Mouse (Mus musculus) stomach, postnatal 0 days (tissue): ENCODE results near the gene Myh6. TPM values are rescaled to one million over a fixed set of nuclear protein-coding genes. Genes with fewer than 3 reads are reported as not detected.
"Not testable (repeated sequence)": the region's sequence is repeated elsewhere in the genome, so short reads cannot be mapped to it uniquely, and the experiment has no call there.

Experiments
- ATAC-seq: fragments of 200-750 bp; cut with Nextera tagmentation; 2 replicates; pipeline ENCODE4 v1.8.0; 2017; ENCODE audit not compliant: low FRiP score, low TSS enrichment
- DNase-seq: peaks from one replicate; pipeline ENCODE4 v3.0.0-alpha.2; 2016; ENCODE audit warnings: low spot score
- H3K27ac ChIP-seq: fragments of 300-500 bp; sonication (generic); replicated peaks from 2 replicates; pipeline ENCODE4 v1.5.1; 2014; ENCODE audit warnings: mild to moderate bottlenecking, control low read depth
- H3K27me3 ChIP-seq: fragments of 300-500 bp; sonication (generic); 2 replicates; pipeline ENCODE4 v1.6.1; 2014; ENCODE audit warnings: low read length; ENCODE audit not compliant: control insufficient read depth, insufficient read depth
- H3K36me3 ChIP-seq: fragments of 300-500 bp; sonication (generic); 2 replicates; pipeline ENCODE4 v1.6.1; 2014; ENCODE audit warnings: low read length, mixed read lengths; ENCODE audit not compliant: control insufficient read depth, insufficient read depth
- H3K4me1 ChIP-seq: fragments of 300-500 bp; sonication (generic); replicated peaks from 2 replicates; pipeline ENCODE4 v1.6.1; 2014; ENCODE audit warnings: antibody characterized with exemption; ENCODE audit not compliant: control insufficient read depth, insufficient read depth
- H3K4me2 ChIP-seq: fragments of 300-500 bp; sonication (generic); replicated peaks from 2 replicates; pipeline ENCODE4 v1.6.1; 2014; ENCODE audit warnings: low read depth, mild to moderate bottlenecking, control low read depth, moderate library complexity
- H3K4me3 ChIP-seq: fragments of 300-500 bp; sonication (generic); 2 replicates; pipeline ENCODE4 v1.5.1; 2014; ENCODE audit warnings: low read depth, low read length, control low read depth
- H3K9ac ChIP-seq: fragments of 300-500 bp; sonication (generic); 2 replicates; pipeline ENCODE4 v1.6.1; 2014; ENCODE audit warnings: mild to moderate bottlenecking, low read length, control low read depth, mixed read lengths
- H3K9me3 ChIP-seq: fragments of 300-500 bp; sonication (generic); 2 replicates; pipeline ENCODE4 v1.6.1; 2016; ENCODE audit warnings: low read length; ENCODE audit not compliant: control insufficient read depth
- CTCF ChIP-seq: IDR thresholded peaks from 2 replicates; pipeline ENCODE4 v1.5.1; 2016; ENCODE audit warnings: antibody characterized with exemption, low read depth, mild to moderate bottlenecking, moderate library complexity
- EP300 ChIP-seq: optimal IDR thresholded peaks from 2 replicates; pipeline ENCODE3; 2016; ENCODE audit warnings: antibody characterized with exemption
- WGBS: fragments of 180-500 bp; shearing (Covaris S2); extraction: QIAGEN DNeasy Blood & Tissue Kit; methylation state at CpG from one replicate; pipeline ENCODE4 v1.1.7; 2014; 5-methylcytosine and 5-hydroxymethylcytosine counted together
- polyA plus RNA-seq: library from polyadenylated mRNA; unstranded; fragments of >200 nt; fragmentation: Nextera tagmentation; extraction: Ambion mirVana; gene quantifications from 2 replicates; pipeline ENCODE4 v1.2.1, GENCODE M21; 2015

Gene Myh6
- polyA plus RNA-seq, 1 experiment from 2014 or later: 0.29 TPM

DNA sequence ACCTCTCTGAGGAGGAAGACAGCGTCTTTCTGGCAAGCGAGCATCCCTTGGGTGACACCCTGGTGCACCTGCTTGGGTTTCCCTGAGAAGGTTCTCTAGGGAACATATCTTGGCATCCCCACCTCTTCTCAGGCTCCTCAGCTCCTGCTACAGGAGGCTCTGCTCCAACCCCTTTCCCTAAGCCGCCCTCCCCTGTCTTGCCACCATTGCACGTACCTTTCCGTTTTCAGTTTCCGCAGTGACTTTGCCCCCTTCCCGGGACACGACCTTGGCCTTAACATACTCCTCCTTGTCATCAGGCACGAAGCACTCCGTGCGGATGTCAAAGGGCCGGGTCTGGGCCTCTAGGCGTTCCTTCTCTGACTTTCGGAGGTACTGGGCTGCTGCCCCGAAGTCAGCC, 1.7 kb downstream of the Myh6 start:
- H3K27me3 ChIP-seq: no peaks in the 10 kb centered on the region
- no peak overlapping the region for H3K4me3 ChIP-seq
- DNase-seq: no peak
- H3K9ac ChIP-seq: no peak overlapping the region; the same call in 1 of the 2 replicates
- 69% methylated on average over 15 of the region's 15 CpGs for WGBS
- no peaks in the 10 kb centered on the region for H3K36me3 ChIP-seq
- no peak for ATAC-seq
- H3K4me1 ChIP-seq: no peaks in the 10 kb centered on the region
- H3K4me2 ChIP-seq: no peak overlapping the region
- no peaks in the 10 kb centered on the region for H3K9me3 ChIP-seq
- no peak overlapping the region for H3K27ac ChIP-seq
- no peak for TF ChIP-seq CTCF
- TF ChIP-seq EP300: no peak

DNA sequence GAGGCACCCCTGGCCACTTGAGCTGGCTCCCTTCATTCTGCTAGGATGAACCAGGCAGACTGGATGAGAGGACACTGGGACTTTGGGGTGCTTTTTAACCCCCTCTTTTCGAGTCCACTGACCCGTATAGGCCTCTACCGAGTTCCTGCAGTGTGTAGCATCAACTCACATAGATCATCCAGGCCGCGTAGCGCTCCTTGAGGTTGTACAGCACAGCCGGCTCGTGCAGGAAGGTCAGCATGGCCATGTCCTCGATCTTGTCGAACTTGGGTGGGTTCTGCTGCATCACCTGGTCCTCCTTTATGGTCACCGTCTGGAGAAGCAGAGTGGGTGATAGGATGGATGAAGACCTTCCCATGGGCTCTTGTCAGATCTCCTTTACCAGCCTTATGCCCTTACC, 3.0 kb downstream of the Myh6 start:
- no peak for ATAC-seq
- TF ChIP-seq EP300 (no peak), CTCF (no peak)
- H3K4me3 ChIP-seq: no peak overlapping the region
- H3K36me3 ChIP-seq: no peaks in the 10 kb centered on the region
- H3K9ac ChIP-seq: no peak overlapping the region
- H3K4me1 ChIP-seq: no peaks in the 10 kb centered on the region
- DNase-seq: no peak
- H3K4me2 ChIP-seq: no peak overlapping the region
- H3K27me3 ChIP-seq: no peaks in the 10 kb centered on the region
- no peak overlapping the region for H3K27ac ChIP-seq
- no peaks in the 10 kb centered on the region for H3K9me3 ChIP-seq
- 86% methylated on average over 11 of the region's 11 CpGs for whole genome bisulfite sequencing

DNA sequence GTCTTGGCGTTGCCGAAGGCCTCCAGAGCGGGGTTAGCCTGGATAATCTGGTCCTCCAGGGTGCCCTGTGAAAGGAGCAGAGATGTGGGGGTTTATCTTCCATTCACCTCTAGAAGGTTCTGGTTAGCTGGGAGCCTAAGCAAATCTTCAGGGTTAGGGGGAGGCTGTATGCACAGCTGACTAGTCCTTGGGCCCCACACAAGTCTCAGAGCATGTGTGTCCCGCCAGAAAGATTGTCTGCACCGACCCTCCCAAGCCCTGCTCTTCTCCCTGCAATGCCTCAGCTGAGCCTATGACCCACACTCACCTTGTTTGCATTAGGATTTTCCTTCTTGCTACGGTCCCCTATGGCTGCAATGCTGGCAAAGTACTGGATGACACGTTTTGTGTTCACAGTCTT, 4.0 kb downstream of the Myh6 start:
- DNase-seq (no peak), ATAC-seq (no peak)
- TF ChIP-seq EP300: no peak
- no peak for TF ChIP-seq CTCF
- Histone ChIP-seq H3K4me1 (no peaks in the 10 kb centered on the region), H3K4me3 (no peak overlapping the region), H3K27ac (no peak overlapping the region), H3K9me3 (no peaks in the 10 kb centered on the region), H3K36me3 (no peaks in the 10 kb centered on the region), H3K4me2 (no peak overlapping the region), H3K27me3 (no peaks in the 10 kb centered on the region), H3K9ac (no peak overlapping the region)
- WGBS: 58% methylated on average over 7 of the region's 7 CpGs

DNA sequence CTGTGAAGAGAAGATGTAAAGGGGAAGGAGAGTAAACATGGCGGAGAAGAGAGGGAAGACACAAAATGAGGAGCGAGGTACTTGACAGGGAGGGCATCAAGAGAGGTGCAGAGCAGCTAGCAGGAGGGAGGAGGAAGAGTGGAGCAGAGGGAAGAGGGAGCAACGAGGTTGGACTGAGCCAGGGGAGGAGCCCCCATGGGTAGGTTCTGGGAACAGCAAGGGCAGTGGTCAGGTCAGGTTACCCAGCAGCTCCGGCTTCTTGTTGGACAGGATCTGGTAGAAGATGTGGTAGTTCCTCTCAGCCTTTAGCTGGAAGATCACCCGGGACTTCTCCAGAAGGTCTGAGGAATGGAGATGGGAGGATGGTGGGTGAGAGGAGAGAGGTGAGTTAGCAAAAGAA, 5.2 kb downstream of the Myh6 start:
- no peak overlapping the region for H3K9ac ChIP-seq
- DNase-seq: no peak
- 78% methylated on average over 5 of the region's 5 CpGs for WGBS
- TF ChIP-seq CTCF: no peak
- no peak for TF ChIP-seq EP300
- no peaks in the 10 kb centered on the region for H3K9me3 ChIP-seq
- ATAC-seq: no peak
- no peak overlapping the region for H3K4me2 ChIP-seq
- H3K4me3 ChIP-seq: no peak overlapping the region
- H3K27me3 ChIP-seq: no peaks in the 10 kb centered on the region
- no peak overlapping the region for H3K27ac ChIP-seq
- H3K36me3 ChIP-seq: no peaks in the 10 kb centered on the region
- no peaks in the 10 kb centered on the region for H3K4me1 ChIP-seq

DNA sequence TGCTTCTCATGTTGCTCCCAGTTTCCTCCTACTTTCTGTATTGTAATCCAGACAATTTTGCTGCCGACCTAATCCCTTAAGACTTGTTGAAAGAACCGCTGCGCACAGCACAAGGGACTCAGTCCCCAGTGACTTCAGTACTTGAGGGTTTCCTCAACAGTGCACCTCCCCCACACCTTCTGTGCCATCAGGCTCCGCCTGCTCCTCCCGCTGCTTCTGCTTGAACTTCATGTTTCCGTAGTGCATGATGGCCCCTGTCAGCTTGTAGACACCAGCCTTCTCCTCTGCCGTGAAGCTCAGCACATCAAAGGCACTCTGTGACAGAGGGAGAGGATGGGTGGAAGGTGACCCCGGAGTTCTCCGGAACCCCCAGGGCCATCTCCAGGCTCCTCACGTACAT, 6.0 kb downstream of the Myh6 start:
- Histone ChIP-seq H3K27me3 (no peaks in the 10 kb centered on the region), H3K9me3 (no peaks in the 10 kb centered on the region), H3K9ac (no peak overlapping the region), H3K27ac (no peak overlapping the region), H3K36me3 (no peaks in the 10 kb centered on the region), H3K4me2 (no peak overlapping the region), H3K4me3 (no peak overlapping the region), H3K4me1 (no peaks in the 10 kb centered on the region)
- DNase-seq (no peak), ATAC-seq (no peak)
- 61% methylated on average over 10 of the region's 10 CpGs for WGBS
- no peak for TF ChIP-seq CTCF
- no peak for TF ChIP-seq EP300

DNA sequence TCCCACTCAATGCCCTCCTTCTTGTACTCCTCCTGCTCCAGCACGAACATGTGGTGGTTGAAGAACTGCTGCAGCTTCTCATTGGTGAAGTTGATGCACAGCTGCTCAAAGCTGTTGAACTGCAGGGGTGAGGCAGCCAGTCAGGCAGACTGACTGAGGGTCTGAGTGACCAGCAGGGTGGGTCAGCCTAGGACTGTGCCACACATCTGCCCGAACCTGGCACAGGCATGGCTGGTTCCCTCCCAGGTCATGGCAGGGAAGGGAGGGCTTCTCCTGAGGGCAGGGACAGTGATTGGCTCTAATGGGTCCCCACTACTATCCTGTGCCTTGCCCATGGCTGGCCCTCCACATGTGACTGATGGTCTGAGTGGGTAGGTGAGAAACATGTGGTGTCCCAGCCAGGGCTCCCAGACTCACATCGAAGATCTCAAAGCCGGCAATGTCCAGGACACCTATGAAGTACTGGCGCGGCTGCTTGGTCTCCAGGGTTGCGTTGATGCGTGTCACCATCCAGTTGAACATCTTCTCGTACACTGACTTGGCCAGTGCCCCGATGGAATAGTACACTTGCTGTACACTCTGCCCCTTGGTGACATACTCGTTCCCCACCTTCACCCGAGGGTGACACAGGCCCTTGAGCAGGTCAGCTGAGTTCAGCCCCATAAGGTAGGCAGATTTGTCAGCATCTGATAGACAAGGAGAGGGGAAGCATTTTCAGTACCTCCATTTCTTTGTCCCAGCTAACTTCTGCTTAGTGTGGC, 6.7 kb downstream of the Myh6 start:
- peak; percentile 32; the same call in 1 of the 2 replicates for ATAC-seq
- not testable (repeated sequence) for H3K27me3 ChIP-seq, H3K9ac ChIP-seq, DNase-seq, H3K27ac ChIP-seq, H3K4me1 ChIP-seq, H3K4me3 ChIP-seq, H3K9me3 ChIP-seq, H3K36me3 ChIP-seq, H3K4me2 ChIP-seq
- WGBS: 92% methylated on average over 12 of the region's 12 CpGs
